Mouse (Mus musculus): ENCODE results near the gene Pvrig. TPM values are rescaled to one million over a fixed set of nuclear protein-coding genes. Genes with fewer than 3 reads are reported as not detected.

The Pvrig gene
- 0.18 and 0.30 TPM in 2 replicates for polyA plus RNA-seq (2021; fragmentation: Nextera tagmentation)
- long read RNA-seq, experiment 1: 0 reads
- long read RNA-seq, experiment 2: 0 reads

DNA sequence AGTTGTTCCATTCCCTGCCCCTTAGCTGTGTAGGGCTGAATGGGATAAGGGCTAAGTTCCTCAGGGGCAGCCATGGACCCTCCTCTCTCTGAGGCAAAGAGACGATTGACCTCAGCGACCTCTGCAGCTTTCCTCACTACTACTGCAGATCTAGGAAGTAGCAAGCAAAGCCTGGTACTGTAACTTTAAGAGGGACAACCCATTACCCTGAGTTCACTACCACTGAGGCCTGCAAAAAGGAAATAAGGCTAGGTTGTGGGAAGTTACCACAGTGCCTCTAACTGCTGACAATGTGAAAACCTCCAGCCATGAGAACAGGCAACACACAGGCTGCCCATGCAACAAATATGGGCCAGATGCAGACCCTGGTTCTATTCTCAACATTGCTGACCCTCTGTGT is at the start of gene Pvrig:
Gene Pvrig, plus strand, starts transcription at position 301 of the 400 bp plus-strand sequence.

Other genes with a start within 250 kb of the Pvrig start
- 14.2 and 14.4 TPM in 2 replicates for gene Zscan21, start 225.1 kb upstream of the Pvrig start, polyA plus RNA-seq (2021; fragmentation: Nextera tagmentation)
- 6.1 and 7.0 TPM in 2 replicates for gene Zfp113, start 186.2 kb upstream of the Pvrig start, polyA plus RNA-seq (2021; fragmentation: Nextera tagmentation)
- 327 and 335 TPM in 2 replicates for gene Cops6, start 180.9 kb upstream of the Pvrig start, polyA plus RNA-seq (2021; fragmentation: Nextera tagmentation)
- gene Ap4m1, start 170.0 kb upstream of the Pvrig start, polyA plus RNA-seq (2021; fragmentation: Nextera tagmentation): 3.8 and 4.9 TPM in 2 replicates
- 8.4 and 12.9 TPM in 2 replicates for gene Mcm7, start 169.5 kb upstream of the Pvrig start, polyA plus RNA-seq (2021; fragmentation: Nextera tagmentation)
- 42.2 and 48.4 TPM in 2 replicates for gene Taf6, start 154.5 kb upstream of the Pvrig start, polyA plus RNA-seq (2021; fragmentation: Nextera tagmentation)
- 12.8 and 19.6 TPM in 2 replicates for gene Cnpy4, start 154.5 kb upstream of the Pvrig start, polyA plus RNA-seq (2021; fragmentation: Nextera tagmentation)
- gene Mblac1, start 147.6 kb upstream of the Pvrig start, polyA plus RNA-seq (2021; fragmentation: Nextera tagmentation): 6.4 and 7.0 TPM in 2 replicates
- gene Nxpe5, start 116.1 kb upstream of the Pvrig start, polyA plus RNA-seq (2021; fragmentation: Nextera tagmentation): not detected in 2 replicates
- 102 TPM in 2 replicates for gene Lamtor4, start 86.5 kb upstream of the Pvrig start, polyA plus RNA-seq (2021; fragmentation: Nextera tagmentation)
- gene BC037034, start 77.9 kb upstream of the Pvrig start, polyA plus RNA-seq (2021; fragmentation: Nextera tagmentation): 3.0 and 17.8 TPM in 2 replicates
- gene Gal3st4, start 69.1 kb upstream of the Pvrig start, polyA plus RNA-seq (2021; fragmentation: Nextera tagmentation): 3.1 and 4.0 TPM in 2 replicates
- gene Gm43720, start 62.0 kb upstream of the Pvrig start, polyA plus RNA-seq (2021; fragmentation: Nextera tagmentation): not detected in 2 replicates
- gene Gpc2, start 62.0 kb upstream of the Pvrig start, polyA plus RNA-seq (2021; fragmentation: Nextera tagmentation): 0.13 and 0.21 TPM in 2 replicates
- 0.13 and 0.19 TPM in 2 replicates for gene Stag3, start 61.7 kb upstream of the Pvrig start, polyA plus RNA-seq (2021; fragmentation: Nextera tagmentation)
- gene Zfp157, start 99.5 kb downstream of the Pvrig start, polyA plus RNA-seq (2021; fragmentation: Nextera tagmentation): 10.1 and 10.2 TPM in 2 replicates
- not detected in 2 replicates for gene 1700123K08Rik, start 222.8 kb downstream of the Pvrig start, polyA plus RNA-seq (2021; fragmentation: Nextera tagmentation)